Mouse (Mus musculus) forebrain, embryonic 14.5 days (tissue): Measurements from ENCODE around the gene Gm21981. TPM values are rescaled to one million over a fixed set of nuclear protein-coding genes. Genes with fewer than 3 reads are reported as not detected.
A peak's percentile ranks its signal among the peaks of the same experiment; 100 is the strongest.

Experiments
- ATAC-seq: fragments of 200-750 bp; cut with Nextera tagmentation; 2 replicates; pipeline ENCODE4 v1.8.0; 2017; ENCODE audit warnings: mild to moderate bottlenecking, moderate library complexity
- DNase-seq: peaks from one replicate; pipeline ENCODE4 v3.0.0-alpha.2; 2015; ENCODE audit warnings: low spot score
- H3K27ac ChIP-seq: fragments of 300-500 bp; sonication (generic); 2 replicates; pipeline ENCODE4 v1.5.1; 2014; ENCODE audit warnings: low read depth, mild to moderate bottlenecking, control low read depth, low read length, moderate library complexity
- H3K27me3 ChIP-seq: fragments of 300-500 bp; sonication (generic); replicated peaks from 2 replicates; pipeline ENCODE4 v1.6.1; 2014; ENCODE audit warnings: low read length, control low read depth, mixed read lengths; ENCODE audit not compliant: control insufficient read depth, insufficient read depth
- H3K36me3 ChIP-seq: fragments of 300-500 bp; sonication (generic); 2 replicates; pipeline ENCODE4 v1.6.1; 2014; ENCODE audit warnings: low read length, control low read depth; ENCODE audit not compliant: control insufficient read depth, insufficient read depth
- H3K4me1 ChIP-seq: fragments of 300-500 bp; sonication (generic); 2 replicates; pipeline ENCODE4 v1.6.1; 2014; ENCODE audit warnings: antibody characterized with exemption, low read length, control low read depth; ENCODE audit not compliant: control insufficient read depth, insufficient read depth
- H3K4me2 ChIP-seq: fragments of 300-500 bp; sonication (generic); 2 replicates; pipeline ENCODE4 v1.6.1; 2014; ENCODE audit warnings: mild to moderate bottlenecking, control low read depth, low read length
- H3K4me3 ChIP-seq: fragments of 300-500 bp; sonication (generic); 2 replicates; pipeline ENCODE4 v1.5.1; 2014; ENCODE audit warnings: low read depth, low read length, control low read depth
- H3K9ac ChIP-seq: fragments of 300-500 bp; sonication (generic); 2 replicates; pipeline ENCODE4 v1.6.1; 2014; ENCODE audit warnings: mild to moderate bottlenecking, low read length, control low read depth, moderate library complexity
- H3K9me3 ChIP-seq: fragments of 300-500 bp; sonication (generic); replicated peaks from 2 replicates; pipeline ENCODE4 v1.6.1; 2016; ENCODE audit warnings: low read length, control low read depth, mixed read lengths; ENCODE audit not compliant: control insufficient read depth
- WGBS: fragments of 180-500 bp; shearing (Covaris S2); extraction: QIAGEN DNeasy Blood & Tissue Kit; methylation state at CpG from one replicate; pipeline ENCODE4 v1.1.7; 2014; 5-methylcytosine and 5-hydroxymethylcytosine counted together
- polyA plus RNA-seq: library from polyadenylated mRNA; unstranded; fragments of >200 nt; fragmentation: Nextera tagmentation; extraction: Ambion mirVana; gene quantifications from 2 replicates; pipeline ENCODE4 v1.2.1, GENCODE M21; 2014

The Gm21981 gene
- polyA plus RNA-seq = 4.7 and 4.8 TPM in 2 replicates

GRCm38 (mm10) chr17:47694442-47694502, at the start of gene Gm21981:
Gm21981 (minus strand) TSS chr17:47694455.
- 0% methylated on average over 3 of the region's 3 CpGs for WGBS
- H3K4me1 ChIP-seq = peaks cover 9% of the 10 kb centered on the region
- H3K9ac ChIP-seq = peak within 1 kb of the TSS; percentile 80
- peak within 1 kb of the TSS; percentile 71 for H3K4me3 ChIP-seq
- ATAC-seq (no peak), DNase-seq (no peak)
- 0 out of 2 replicates have a peak, but pooled peaks cover 5% of the 10 kb centered on the region for H3K27me3 ChIP-seq
- H3K36me3 ChIP-seq = no peaks in the 10 kb centered on the region
- peak within 1 kb of the TSS; percentile 77 for H3K4me2 ChIP-seq
- no peak within 1 kb of the TSS for H3K27ac ChIP-seq
- H3K9me3 ChIP-seq = no peaks in the 10 kb centered on the region

GRCm38 (mm10) chr17:47742991-47743734, 48.9 kb upstream of the Gm21981 start:
- 49% methylated on average over 16 of the region's 16 CpGs for WGBS
- DNase-seq (no peak), ATAC-seq (no peak)
- Histone ChIP-seq H3K4me1 (no peaks in the 10 kb centered on the region; the same call in 1 of the 2 replicates), H3K9me3 (0 out of 2 replicates have a peak, but pooled peaks cover 2% of the 10 kb centered on the region), H3K4me2 (no peak overlapping the region), H3K36me3 (no peaks in the 10 kb centered on the region), H3K27ac (no peak overlapping the region), H3K9ac (no peak overlapping the region), H3K27me3 (peaks cover 16% of the 10 kb centered on the region), H3K4me3 (no peak overlapping the region)

GRCm38 (mm10) chr17:47740186-47740585, 45.9 kb upstream of the Gm21981 start:
- Histone ChIP-seq H3K9ac (no peak overlapping the region), H3K27ac (no peak overlapping the region), H3K4me3 (no peak overlapping the region), H3K4me1 (peaks cover 2% of the 10 kb centered on the region), H3K9me3 (0 out of 2 replicates have a peak, but pooled peaks cover 2% of the 10 kb centered on the region), H3K27me3 (peaks cover 28% of the 10 kb centered on the region), H3K4me2 (no peak overlapping the region), H3K36me3 (no peaks in the 10 kb centered on the region)
- 63% methylated on average over 2 of the region's 2 CpGs for WGBS
- DNase-seq = no peak
- no peak for ATAC-seq

- Histone ChIP-seq H3K9ac (no peak overlapping the region), H3K4me3 (peak overlapping the region; percentile 53; the same call in 1 of the 2 replicates)
- WGBS = 6% methylated on average over 20 of the region's 20 CpGs
These were observed 44.9 kb upstream of the Gm21981 start for GRCm38 (mm10) chr17:47738879-47739798.

GRCm38 (mm10) chr17:47738066-47738878, 44.0 kb upstream of the Gm21981 start:
- H3K27ac ChIP-seq = no peak overlapping the region
- DNase-seq (peak; percentile 39), ATAC-seq (peak; percentile 12)
- peak overlapping the region; percentile 53 for H3K4me3 ChIP-seq
- no peaks in the 10 kb centered on the region for H3K9me3 ChIP-seq
- peaks cover 28% of the 10 kb centered on the region for H3K27me3 ChIP-seq
- no peaks in the 10 kb centered on the region for H3K36me3 ChIP-seq
- peak overlapping the region; percentile 58 for H3K9ac ChIP-seq
- peaks cover 2% of the 10 kb centered on the region for H3K4me1 ChIP-seq
- 1% methylated on average over 55 of the region's 61 CpGs for WGBS
- H3K4me2 ChIP-seq = peak overlapping the region; percentile 95

More at GRCm38 (mm10) chr17:47738879-47739798, 44.9 kb upstream of the Gm21981 start:
- ATAC-seq (no peak), DNase-seq (peak; percentile 5)
- Histone ChIP-seq H3K4me2 (peak overlapping the region; percentile 95), H3K27me3 (peaks cover 28% of the 10 kb centered on the region), H3K4me1 (peaks cover 2% of the 10 kb centered on the region), H3K36me3 (no peaks in the 10 kb centered on the region), H3K27ac (no peak overlapping the region), H3K9me3 (no peaks in the 10 kb centered on the region)

GRCm38 (mm10) chr17:47737271-47738065, 43.2 kb upstream of the Gm21981 start:
- peak; percentile 75 for ATAC-seq

GRCm38 (mm10) chr17:47736856-47737255, 42.6 kb upstream of the Gm21981 start, which contains the start of gene Tfeb:
Tfeb (plus strand) TSS chr17:47737030.
- Histone ChIP-seq H3K9ac (peak within 1 kb of the TSS; percentile 58), H3K4me1 (peaks cover 2% of the 10 kb centered on the region), H3K4me2 (peak within 1 kb of the TSS; percentile 95), H3K27ac (no peak within 1 kb of the TSS), H3K27me3 (peaks cover 28% of the 10 kb centered on the region), H3K4me3 (peak within 1 kb of the TSS; percentile 53), H3K9me3 (no peaks in the 10 kb centered on the region), H3K36me3 (no peaks in the 10 kb centered on the region)
- ATAC-seq (peak; percentile 93), DNase-seq (peak; percentile 95)
- WGBS = under 1% methylated on average over 45 of the region's 47 CpGs

More at GRCm38 (mm10) chr17:47737271-47738065, 43.2 kb upstream of the Gm21981 start:
- H3K4me2 ChIP-seq = peak overlapping the region; percentile 95
- DNase-seq = peak; percentile 40
- H3K36me3 ChIP-seq = no peaks in the 10 kb centered on the region
- no peaks in the 10 kb centered on the region for H3K9me3 ChIP-seq
- WGBS = 2% methylated on average over 34 of the region's 60 CpGs
- peak overlapping the region; percentile 53 for H3K4me3 ChIP-seq
- peaks cover 28% of the 10 kb centered on the region for H3K27me3 ChIP-seq
- H3K27ac ChIP-seq = no peak overlapping the region
- peaks cover 2% of the 10 kb centered on the region for H3K4me1 ChIP-seq
- H3K9ac ChIP-seq = peak overlapping the region; percentile 58

GRCm38 (mm10) chr17:47735553-47736100, 41.4 kb upstream of the Gm21981 start:
- Histone ChIP-seq H3K9me3 (no peaks in the 10 kb centered on the region), H3K4me1 (peaks cover 2% of the 10 kb centered on the region), H3K27me3 (peaks cover 28% of the 10 kb centered on the region), H3K36me3 (no peaks in the 10 kb centered on the region), H3K27ac (no peak overlapping the region), H3K4me2 (no peak overlapping the region), H3K9ac (no peak overlapping the region), H3K4me3 (no peak overlapping the region)
- ATAC-seq (no peak), DNase-seq (no peak)
- 79% methylated on average over 14 of the region's 14 CpGs for WGBS
